Comparison of ENCODE assay signal across 14 mouse cellular contexts in genomic region chr3:157695128-157696075, GRCm38 (mm10).
DNase-seq lines count a peak whose midpoint lies in the region; ATAC-seq lines count a peak whose summit lies in the region.
"Had no signal": no experiment of that assay in that cellular context is flagged by ENCODE, and none has a peak within 500 bp of the region (broad histone marks: within the 10 kb centered on the region; RNA-seq: fewer than 3 reads in every experiment).

No protein-coding gene starts in this region.

- no peaks in the 10 kb centered on the region for H3K27me3 ChIP-seq in lung, embryonic 15.5 days
- no peaks in the 10 kb centered on the region for H3K27me3 ChIP-seq in hindbrain, embryonic 15.5 days
- no peaks in the 10 kb centered on the region for H3K27me3 ChIP-seq in kidney, embryonic 16.5 days (ENCODE audit: insufficient read depth, low read length)
- H3K27me3 ChIP-seq in neural tube, embryonic 15.5 days (replicated peaks): no peaks in the 10 kb centered on the region
- H3K27me3 ChIP-seq: limb, embryonic 15.5 days had no signal

- H3K27ac ChIP-seq in lung, embryonic 15.5 days: no peak overlapping the region
- no peak overlapping the region for H3K27ac ChIP-seq in hindbrain, embryonic 15.5 days (replicated peaks)
- H3K27ac ChIP-seq in kidney, embryonic 16.5 days (ENCODE audit: low read length): no peak overlapping the region
- H3K27ac ChIP-seq in neural tube, embryonic 15.5 days (replicated peaks): no peak overlapping the region
- H3K27ac ChIP-seq: limb, embryonic 15.5 days had no signal

- H3K9ac ChIP-seq in lung, embryonic 15.5 days: no peak overlapping the region
- H3K9ac ChIP-seq in hindbrain, embryonic 15.5 days: no peak overlapping the region
- no peak overlapping the region for H3K9ac ChIP-seq in kidney, embryonic 16.5 days (replicated peaks; ENCODE audit: low read length)
- H3K9ac ChIP-seq in neural tube, embryonic 15.5 days (replicated peaks): no peak overlapping the region
- H3K9ac ChIP-seq: limb, embryonic 15.5 days; lung, embryonic 14.5 days had no signal

- 61% methylated on average over 19 of the region's 19 CpGs for WGBS in lung, embryonic 15.5 days
- 70% methylated on average over 19 of the region's 19 CpGs for WGBS in hindbrain, embryonic 15.5 days
- 59% methylated on average over 19 of the region's 19 CpGs for WGBS in kidney, embryonic 16.5 days
- 55% methylated on average over 19 of the region's 19 CpGs for WGBS in neural tube, embryonic 15.5 days

- H3K36me3 ChIP-seq in lung, embryonic 15.5 days: no peaks in the 10 kb centered on the region
- H3K36me3 ChIP-seq in hindbrain, embryonic 15.5 days: no peaks in the 10 kb centered on the region
- H3K36me3 ChIP-seq in kidney, embryonic 16.5 days (ENCODE audit: insufficient read depth, low read length): no peaks in the 10 kb centered on the region
- H3K36me3 ChIP-seq in neural tube, embryonic 15.5 days: no peaks in the 10 kb centered on the region
- H3K36me3 ChIP-seq: limb, embryonic 15.5 days had no signal

- H3K4me2 ChIP-seq in lung, embryonic 15.5 days: no peak overlapping the region
- no peak overlapping the region for H3K4me2 ChIP-seq in hindbrain, embryonic 15.5 days
- no peak overlapping the region for H3K4me2 ChIP-seq in kidney, embryonic 16.5 days (replicated peaks; ENCODE audit: low read depth, low read length)
- H3K4me2 ChIP-seq in neural tube, embryonic 15.5 days: peak overlapping the region; percentile 5; the same call in 1 of the 2 replicates
- H3K4me2 ChIP-seq: limb, embryonic 15.5 days; lung, embryonic 14.5 days had no signal

- H3K4me3 ChIP-seq in lung, embryonic 15.5 days: no peak overlapping the region
- H3K4me3 ChIP-seq in hindbrain, embryonic 15.5 days: no peak overlapping the region
- H3K4me3 ChIP-seq in kidney, embryonic 16.5 days (ENCODE audit: low read length): no peak overlapping the region
- H3K4me3 ChIP-seq in neural tube, embryonic 15.5 days (replicated peaks): no peak overlapping the region
- H3K4me3 ChIP-seq: limb, embryonic 15.5 days had no signal

- peak; percentile 46; the same call in 1 of the 2 replicates for ATAC-seq in lung, embryonic 15.5 days (ENCODE audit: borderline replicate concordance, extremely low read depth, low FRiP score, low TSS enrichment)
- ATAC-seq in hindbrain, embryonic 15.5 days (ENCODE audit: low FRiP score, low read depth): 0 out of 2 replicates have a peak, but pooled peaks have one; percentile 38
- 0 out of 2 replicates have a peak, but pooled peaks have one; percentile 46 for ATAC-seq in kidney, embryonic 16.5 days (ENCODE audit: low FRiP score, low TSS enrichment)
- peak; percentile 47 for ATAC-seq in neural tube, embryonic 15.5 days (ENCODE audit: low FRiP score)
- no peak for ATAC-seq in monocyte, adult 5-6 weeks (replicated peaks; ENCODE audit: insufficient number of reproducible peaks, low FRiP score, low TSS enrichment, poor library complexity, severe bottlenecking)
- ATAC-seq: intestine, postnatal 0 days had no signal

- H3K4me1 ChIP-seq in lung, embryonic 15.5 days: no peaks in the 10 kb centered on the region
- no peaks in the 10 kb centered on the region for H3K4me1 ChIP-seq in hindbrain, embryonic 15.5 days (replicated peaks)
- H3K4me1 ChIP-seq in kidney, embryonic 16.5 days (ENCODE audit: insufficient read depth, low read length): no peaks in the 10 kb centered on the region
- H3K4me1 ChIP-seq in neural tube, embryonic 15.5 days: peaks cover 7% of the 10 kb centered on the region; the same call in 1 of the 2 replicates
- H3K4me1 ChIP-seq: limb, embryonic 15.5 days had no signal

- DNase-seq in lung, postnatal 25 days (ENCODE audit: low spot score): no peak
- no peak for DNase-seq in lung, postnatal 4 days
- DNase-seq: cerebellum, adult 18-20 months; heart, adult 11 months; heart, postnatal 14 days; layer of hippocampus, postnatal 36 days; lung, embryonic 14.5 days had no signal

- no peaks in the 10 kb centered on the region for H3K9me3 ChIP-seq in lung, embryonic 15.5 days
- no peaks in the 10 kb centered on the region for H3K9me3 ChIP-seq in hindbrain, embryonic 15.5 days
- no peaks in the 10 kb centered on the region for H3K9me3 ChIP-seq in kidney, embryonic 16.5 days (ENCODE audit: low read length)
- H3K9me3 ChIP-seq in neural tube, embryonic 15.5 days (replicated peaks): no peaks in the 10 kb centered on the region
- H3K9me3 ChIP-seq: limb, embryonic 15.5 days had no signal
